Mouse (Mus musculus) 3T3-L1 (cell line): ENCODE data around the gene Ahcyl2.
A peak's percentile ranks its signal among the peaks of the same experiment; 100 is the strongest.

ENCODE experiments used
- DNase-seq: peaks from one replicate; pipeline ENCODE4 v3.0.0-alpha.2; 2015; ENCODE audit warnings: low read depth, low spot score

The Ahcyl2 gene

GRCm38 (mm10) chr6:29850747-29851146, 82.9 kb downstream of the Ahcyl2 start:
- DNase-seq: no peak

- DNase-seq: no peak
Observed at GRCm38 (mm10) chr6:29851873-29852272, 84.1 kb downstream of the Ahcyl2 start.

GRCm38 (mm10) chr6:29853213-29853899, 85.5 kb downstream of the Ahcyl2 start:
- peak; percentile 92 for DNase-seq

- no peak for DNase-seq
Observed at GRCm38 (mm10) chr6:29853900-29854390, 86.1 kb downstream of the Ahcyl2 start.

GRCm38 (mm10) chr6:29858619-29859018, 90.8 kb downstream of the Ahcyl2 start:
- no peak for DNase-seq

- no peak for DNase-seq
Observed at GRCm38 (mm10) chr6:29859344-29859743, 91.5 kb downstream of the Ahcyl2 start.

GRCm38 (mm10) chr6:29860238-29860637, 92.4 kb downstream of the Ahcyl2 start:
- peak; percentile 46 for DNase-seq

GRCm38 (mm10) chr6:29864926-29865325, 97.1 kb downstream of the Ahcyl2 start:
- DNase-seq: no peak

- DNase-seq: no peak
Observed at GRCm38 (mm10) chr6:29866935-29867724, 99.3 kb downstream of the Ahcyl2 start.

- no peak for DNase-seq
Observed at GRCm38 (mm10) chr6:29868341-29868895, 100.6 kb downstream of the Ahcyl2 start.

- DNase-seq: no peak
Observed at GRCm38 (mm10) chr6:29873654-29874053, 105.8 kb downstream of the Ahcyl2 start.

- DNase-seq: no peak
Observed at GRCm38 (mm10) chr6:29875576-29875975, 107.8 kb downstream of the Ahcyl2 start.

GRCm38 (mm10) chr6:29876782-29877181, 109.0 kb downstream of the Ahcyl2 start:
- DNase-seq: no peak

- no peak for DNase-seq
Observed at GRCm38 (mm10) chr6:29879579-29879978, 111.8 kb downstream of the Ahcyl2 start.

GRCm38 (mm10) chr6:29880796-29881195, 113.0 kb downstream of the Ahcyl2 start:
- DNase-seq: no peak

- DNase-seq: no peak
Observed at GRCm38 (mm10) chr6:29881936-29882335, 114.1 kb downstream of the Ahcyl2 start.

- DNase-seq: no peak
Observed at GRCm38 (mm10) chr6:29882870-29883269, 115.1 kb downstream of the Ahcyl2 start.

- peak; percentile 25 for DNase-seq
Observed at GRCm38 (mm10) chr6:29891151-29891550, 123.3 kb downstream of the Ahcyl2 start.

GRCm38 (mm10) chr6:29896976-29897375, 129.2 kb downstream of the Ahcyl2 start:
- no peak for DNase-seq

GRCm38 (mm10) chr6:29901450-29901849, 133.6 kb downstream of the Ahcyl2 start:
- DNase-seq: no peak

- no peak for DNase-seq
Observed at GRCm38 (mm10) chr6:29902256-29902655, 134.4 kb downstream of the Ahcyl2 start.

- DNase-seq: no peak
Observed at GRCm38 (mm10) chr6:29903343-29903914, 135.6 kb downstream of the Ahcyl2 start.
